Mouse (Mus musculus): Measurements from ENCODE around the gene Nptxr. TPM values are rescaled to one million over a fixed set of nuclear protein-coding genes. Genes with fewer than 3 reads are reported as not detected.

Nptxr gene
- polyA plus RNA-seq, 1 experiment from 2014 or later = 1.2 TPM

- Histone ChIP-seq H3K9ac (replicated peaks; ENCODE audit: low read depth) (no peak overlapping the region), H3K27me3 (replicated peaks; ENCODE audit: insufficient read depth, low read length) (no peaks in the 10 kb centered on the region)
- 47% methylated on average over 9 of the region's 9 CpGs for WGBS
Observed at GRCm38 (mm10) chr15:79834881-79835260, 30.3 kb upstream of the Nptxr start.

GRCm38 (mm10) chr15:79834130-79834880, 29.7 kb upstream of the Nptxr start, which contains the start of the genes Npcd and Cbx6:
Gene Npcd, minus strand, starts transcription at chr15:79834237.
Gene Cbx6, minus strand, starts transcription at chr15:79834688.
- Histone ChIP-seq H3K36me3 (ENCODE audit: insufficient read depth, low read length) (no peaks in the 10 kb centered on the region), H3K9ac (replicated peaks; ENCODE audit: low read depth) (peak within 1 kb of the TSS; percentile 71), H3K4me3 (ENCODE audit: low read depth, low read length) (peak within 1 kb of the TSS; percentile 73), H3K27ac (ENCODE audit: low read length) (peak within 1 kb of the TSS; percentile 79), H3K4me2 (replicated peaks; ENCODE audit: low read depth, low read length) (peak within 1 kb of the TSS; percentile 88), H3K4me1 (ENCODE audit: insufficient read depth, low read depth, low read length) (peaks cover 3% of the 10 kb centered on the region; the same call in 1 of the 2 replicates), H3K9me3 (ENCODE audit: low read length) (no peaks in the 10 kb centered on the region), H3K27me3 (replicated peaks; ENCODE audit: insufficient read depth, low read length) (no peaks in the 10 kb centered on the region)
- no peak for TF ChIP-seq CTCF (IDR thresholded peaks at IDR 0.05)
- TF ChIP-seq EP300 (IDR thresholded peaks at IDR 0.05) = no peak
- ATAC-seq = peak; percentile 94
- peak; percentile 96 for DNase-seq (ENCODE audit: low spot score)
- 1% methylated on average over 40 of the region's 58 CpGs for WGBS

More at GRCm38 (mm10) chr15:79834881-79835260, 30.3 kb upstream of the Nptxr start:
- Histone ChIP-seq H3K9me3 (ENCODE audit: low read length) (no peaks in the 10 kb centered on the region), H3K4me3 (ENCODE audit: low read depth, low read length) (no peak overlapping the region), H3K4me2 (replicated peaks; ENCODE audit: low read depth, low read length) (0 out of 2 replicates have a peak overlapping the region, but pooled peaks have one; percentile 88), H3K4me1 (ENCODE audit: insufficient read depth, low read depth, low read length) (peaks cover 3% of the 10 kb centered on the region; the same call in 1 of the 2 replicates), H3K36me3 (ENCODE audit: insufficient read depth, low read length) (no peaks in the 10 kb centered on the region), H3K27ac (ENCODE audit: low read length) (peak overlapping the region; percentile 79; the same call in 1 of the 2 replicates)
- TF ChIP-seq EP300 (IDR thresholded peaks at IDR 0.05) = no peak
- no peak for TF ChIP-seq CTCF (IDR thresholded peaks at IDR 0.05)
- DNase-seq (ENCODE audit: low spot score) (no peak), ATAC-seq (no peak)

- Histone ChIP-seq H3K36me3 (ENCODE audit: insufficient read depth, low read length) (peaks cover 1% of the 10 kb centered on the region; the same call in 1 of the 2 replicates), H3K27me3 (replicated peaks; ENCODE audit: insufficient read depth, low read length) (no peaks in the 10 kb centered on the region), H3K9me3 (ENCODE audit: low read length) (no peaks in the 10 kb centered on the region), H3K9ac (replicated peaks; ENCODE audit: low read depth) (peak overlapping the region; percentile 71), H3K4me2 (replicated peaks; ENCODE audit: low read depth, low read length) (peak overlapping the region; percentile 88), H3K4me1 (ENCODE audit: insufficient read depth, low read depth, low read length) (peaks cover 3% of the 10 kb centered on the region; the same call in 1 of the 2 replicates), H3K27ac (ENCODE audit: low read length) (peak overlapping the region; percentile 79), H3K4me3 (ENCODE audit: low read depth, low read length) (peak overlapping the region; percentile 73)
- DNase-seq (ENCODE audit: low spot score) = peak; percentile 49
- TF ChIP-seq EP300 (IDR thresholded peaks at IDR 0.05) = no peak
- TF ChIP-seq CTCF (IDR thresholded peaks at IDR 0.05) = no peak
- peak; percentile 13; the same call in 1 of the 2 replicates for ATAC-seq
- under 1% methylated on average over 41 of the region's 41 CpGs for WGBS
Observed at GRCm38 (mm10) chr15:79833251-79834050, 28.9 kb upstream of the Nptxr start.

GRCm38 (mm10) chr15:79832064-79832900, 27.7 kb upstream of the Nptxr start:
- no peaks in the 10 kb centered on the region for H3K27me3 ChIP-seq (replicated peaks; ENCODE audit: insufficient read depth, low read length)
- peak; percentile 89 for DNase-seq (ENCODE audit: low spot score)
- H3K4me2 ChIP-seq (replicated peaks; ENCODE audit: low read depth, low read length) = peak overlapping the region; percentile 88
- peaks cover 3% of the 10 kb centered on the region; the same call in 1 of the 2 replicates for H3K4me1 ChIP-seq (ENCODE audit: insufficient read depth, low read depth, low read length)
- H3K4me3 ChIP-seq (ENCODE audit: low read depth, low read length) = peak overlapping the region; percentile 73; the same call in 1 of the 2 replicates
- no peak for ATAC-seq
- H3K9me3 ChIP-seq (ENCODE audit: low read length) = no peaks in the 10 kb centered on the region
- H3K27ac ChIP-seq (ENCODE audit: low read length) = peak overlapping the region; percentile 79; the same call in 1 of the 2 replicates
- 31% methylated on average over 18 of the region's 18 CpGs for WGBS
- TF ChIP-seq CTCF (IDR thresholded peaks at IDR 0.05) = peak; percentile 96
- TF ChIP-seq EP300 (IDR thresholded peaks at IDR 0.05) = no peak
- H3K9ac ChIP-seq (replicated peaks; ENCODE audit: low read depth) = no peak overlapping the region
- peaks cover 7% of the 10 kb centered on the region; the same call in 1 of the 2 replicates for H3K36me3 ChIP-seq (ENCODE audit: insufficient read depth, low read length)

GRCm38 (mm10) chr15:79830388-79830787, 25.8 kb upstream of the Nptxr start:
- H3K27me3 ChIP-seq (replicated peaks; ENCODE audit: insufficient read depth, low read length) = no peaks in the 10 kb centered on the region
- TF ChIP-seq CTCF (IDR thresholded peaks at IDR 0.05) = peak; percentile 92
- TF ChIP-seq EP300 (IDR thresholded peaks at IDR 0.05) = no peak
- no peak overlapping the region for H3K4me2 ChIP-seq (replicated peaks; ENCODE audit: low read depth, low read length)
- 20% methylated on average over 4 of the region's 4 CpGs for WGBS
- H3K27ac ChIP-seq (ENCODE audit: low read length) = no peak overlapping the region
- no peak for ATAC-seq
- H3K36me3 ChIP-seq (ENCODE audit: insufficient read depth, low read length) = peaks cover 7% of the 10 kb centered on the region; the same call in 1 of the 2 replicates
- no peaks in the 10 kb centered on the region for H3K9me3 ChIP-seq (ENCODE audit: low read length)
- H3K4me1 ChIP-seq (ENCODE audit: insufficient read depth, low read depth, low read length) = peaks cover 6% of the 10 kb centered on the region; the same call in 1 of the 2 replicates
- DNase-seq (ENCODE audit: low spot score) = peak; percentile 85
- H3K4me3 ChIP-seq (ENCODE audit: low read depth, low read length) = no peak overlapping the region
- no peak overlapping the region for H3K9ac ChIP-seq (replicated peaks; ENCODE audit: low read depth)

Data from lung, postnatal 0 days (tissue).